Mouse (Mus musculus): Measurements from ENCODE around the gene Olfr709-ps1.
"Not testable (repeated sequence)": the region's sequence is repeated elsewhere in the genome, so short reads cannot be mapped to it uniquely, and the experiment has no call there.

Gene Olfr709-ps1

DNA sequence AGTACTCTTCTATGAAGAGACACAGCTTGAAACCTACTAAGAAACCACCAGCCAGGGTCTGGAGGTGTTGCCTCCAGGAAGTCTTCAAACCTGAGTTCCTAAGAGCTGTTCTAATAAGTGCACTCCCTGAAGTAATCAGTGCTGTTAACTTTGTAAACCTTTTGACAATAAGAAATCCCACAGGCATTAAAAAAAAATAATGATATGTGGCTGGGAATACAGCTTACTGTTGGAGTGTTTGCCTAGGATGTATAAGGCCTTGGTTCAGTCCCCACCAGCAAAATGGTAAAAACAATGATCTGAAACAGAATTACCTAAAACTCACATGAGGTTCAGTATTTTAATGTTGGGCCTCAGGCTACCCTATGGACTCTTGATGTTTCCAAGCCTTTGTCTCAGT lies at the start of gene Olfr709-ps1:
Gene Olfr709-ps1, minus strand, starts transcription at position 101 of the 400 bp plus-strand sequence.
- no peak for DNase-seq (ENCODE audit: low read depth, low spot score)

GRCm38 (mm10) chr7:106975353-106975752 lies 43.3 kb upstream of the Olfr709-ps1 start, which contains the start of gene Olfr711:
Gene Olfr711, minus strand, starts transcription at chr7:106975453.
- DNase-seq (ENCODE audit: low read depth, low spot score) = no peak

GRCm38 (mm10) chr7:106967503-106967902 lies 35.5 kb upstream of the Olfr709-ps1 start:
- not testable (repeated sequence) for DNase-seq (ENCODE audit: low read depth, low spot score)

DNA sequence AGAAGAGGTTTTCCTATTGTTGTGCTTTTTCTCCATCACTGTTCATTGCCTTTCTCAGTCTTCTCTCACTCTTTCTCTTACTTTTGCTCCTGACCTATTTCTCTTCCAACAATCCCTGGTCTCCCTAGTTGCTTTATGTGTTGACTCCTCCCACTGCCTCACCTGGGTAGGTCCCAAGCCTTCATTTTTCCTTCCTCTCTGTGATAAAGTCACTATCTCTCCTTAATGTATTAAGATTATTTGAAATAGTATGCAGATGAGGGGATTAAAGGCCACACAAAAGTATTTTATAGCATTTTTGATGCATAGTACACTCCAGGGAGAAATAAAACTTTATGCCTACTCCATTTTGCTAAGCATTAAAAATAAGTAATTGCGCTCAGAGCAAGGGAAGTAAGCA lies 31.8 kb upstream of the Olfr709-ps1 start, which contains the start of gene Olfr6:
Gene Olfr6, minus strand, starts transcription at position 101 of the 400 bp plus-strand sequence.
- no peak for DNase-seq (ENCODE audit: low read depth, low spot score)

- DNase-seq (ENCODE audit: low read depth, low spot score) = no peak
Observed at GRCm38 (mm10) chr7:106948212-106948611, 16.2 kb upstream of the Olfr709-ps1 start, which contains the start of gene Olfr710. Gene Olfr710, minus strand, starts transcription at chr7:106948312.

DNA sequence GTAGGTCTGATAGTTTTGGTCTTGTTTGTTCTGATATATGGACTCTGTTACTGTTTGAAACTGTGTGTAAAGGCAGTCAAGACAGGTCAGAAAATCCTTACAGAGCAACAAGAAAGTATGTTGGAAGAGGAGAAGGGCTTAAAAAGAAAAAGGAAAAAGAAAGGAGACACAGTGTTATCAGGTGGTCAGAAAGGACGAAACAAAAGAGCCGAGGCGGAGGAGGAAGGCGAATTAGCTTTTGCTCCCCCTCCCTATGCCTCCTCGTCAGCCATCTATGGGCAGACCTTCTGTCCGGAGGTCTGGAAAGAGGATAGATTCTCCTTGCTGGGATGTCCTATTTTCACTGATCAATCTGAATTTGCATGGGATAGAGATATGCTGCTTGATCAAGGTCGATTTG lies 11.1 kb downstream of the Olfr709-ps1 start:
- not testable (repeated sequence) for DNase-seq (ENCODE audit: low read depth, low spot score)

- DNase-seq (ENCODE audit: low read depth, low spot score) = no peak
Observed at GRCm38 (mm10) chr7:106907676-106908075, 24.3 kb downstream of the Olfr709-ps1 start, which contains the start of gene Olfr1532-ps1. Gene Olfr1532-ps1, plus strand, starts transcription at chr7:106908001.

DNA sequence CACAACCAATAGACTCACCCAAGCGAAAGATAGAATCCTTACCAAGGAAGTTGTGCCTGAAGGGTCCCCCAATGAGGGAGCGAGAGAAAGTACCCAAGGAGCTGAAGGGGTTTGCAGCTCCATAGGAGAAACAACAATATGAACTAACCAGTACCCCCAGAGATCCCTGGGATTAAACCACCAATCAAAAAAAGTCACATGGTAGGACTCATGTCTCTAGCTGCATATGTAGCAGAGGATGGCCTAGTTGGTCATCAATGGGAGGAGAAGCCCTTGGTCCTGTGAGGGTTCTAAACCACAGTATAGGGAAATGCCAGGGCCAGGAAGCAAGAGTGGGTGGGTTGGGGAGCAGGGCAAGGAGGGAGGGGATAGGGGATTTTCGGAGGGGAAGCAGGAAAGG lies 30.9 kb downstream of the Olfr709-ps1 start, which contains the start of gene Olfr707:
Gene Olfr707, minus strand, starts transcription at position 101 of the 400 bp plus-strand sequence.
- DNase-seq (ENCODE audit: low read depth, low spot score) = not testable (repeated sequence)

- no peak for DNase-seq (ENCODE audit: low read depth, low spot score)
Observed at GRCm38 (mm10) chr7:106888062-106888461, 44.0 kb downstream of the Olfr709-ps1 start, which contains the start of gene Olfr706. Gene Olfr706, minus strand, starts transcription at chr7:106888162.

GRCm38 (mm10) chr7:106876791-106877190 lies 55.2 kb downstream of the Olfr709-ps1 start, which contains the start of gene Olfr705:
Gene Olfr705, minus strand, starts transcription at chr7:106876891.
- DNase-seq (ENCODE audit: low read depth, low spot score) = no peak
